Mouse (Mus musculus) spleen, adult 2 months (tissue): Measurements from ENCODE around the gene Itga3.

Source experiments
- CTCF ChIP-seq: fragments of 200-500 bp; IDR thresholded peaks from 2 replicates; pipeline ENCODE4 v1.5.1; 2011; ENCODE audit warnings: mild to moderate bottlenecking, inconsistent platforms; ENCODE audit not compliant: insufficient read depth, insufficient read length, insufficient replicate concordance; ENCODE audit errors: extremely low read depth
- POLR2A ChIP-seq: fragments of 200-500 bp; IDR thresholded peaks from 2 replicates; pipeline ENCODE4 v1.6.1; 2011; ENCODE audit warnings: low read depth, low read length, inconsistent platforms

GRCm38 (mm10) chr11:95119990-95120632 lies 43.5 kb upstream of the Itga3 start, which contains the start of gene Dlx3:
- TF ChIP-seq POLR2A, result no peak
- no peak for TF ChIP-seq CTCF
